Mouse (Mus musculus) testis, adult 2 months (tissue): ENCODE measurements around the gene Kpna4. TPM values are rescaled to one million over a fixed set of nuclear protein-coding genes. Genes with fewer than 3 reads are reported as not detected.

ENCODE experiments used
- H3K27ac ChIP-seq: fragments of 200-500 bp; 2 replicates; pipeline ENCODE4 v1.5.1; 2012; ENCODE audit warnings: low read depth, low read length; ENCODE audit not compliant: control insufficient read depth, insufficient read depth
- H3K27me3 ChIP-seq: fragments of 200-500 bp; 2 replicates; pipeline ENCODE4 v1.6.1; 2012; ENCODE audit warnings: mild to moderate bottlenecking, low read length, moderate library complexity; ENCODE audit not compliant: control insufficient read depth, insufficient read depth
- H3K36me3 ChIP-seq: fragments of 200-500 bp; 2 replicates; pipeline ENCODE4 v1.6.1; 2012; ENCODE audit warnings: mild to moderate bottlenecking, low read length; ENCODE audit not compliant: control insufficient read depth, insufficient read depth
- H3K4me1 ChIP-seq: fragments of 200-500 bp; 2 replicates; pipeline ENCODE4 v1.6.1; 2012; ENCODE audit warnings: low read length; ENCODE audit not compliant: control insufficient read depth, insufficient read depth
- H3K4me3 ChIP-seq: fragments of 200-500 bp; 2 replicates; pipeline ENCODE4 v1.5.1; 2012; ENCODE audit warnings: low read depth, mild to moderate bottlenecking, low read length, moderate library complexity, mixed read lengths; ENCODE audit not compliant: control insufficient read depth
- CTCF ChIP-seq: fragments of 200-500 bp; IDR thresholded peaks from 2 replicates; pipeline ENCODE4 v1.5.1; 2012; ENCODE audit warnings: low read depth, mild to moderate bottlenecking, inconsistent platforms, low read length, moderate library complexity; ENCODE audit not compliant: control insufficient read depth, insufficient read depth, insufficient replicate concordance
- POLR2A ChIP-seq: fragments of 200-500 bp; IDR thresholded peaks from 2 replicates; pipeline ENCODE4 v1.6.1; 2012; ENCODE audit warnings: low read depth, mild to moderate bottlenecking, inconsistent platforms, low read length, moderate library complexity; ENCODE audit not compliant: control insufficient read depth
- polyA plus RNA-seq: library from polyadenylated mRNA; depleted of rRNA; stranded (reverse); fragments of >200 nt; gene quantifications from 2 replicates; pipeline ENCODE4 v1.2.3, GENCODE M21; 2012

Gene Kpna4
- polyA plus RNA-seq, 1 experiment = 36.5 TPM

DNA sequence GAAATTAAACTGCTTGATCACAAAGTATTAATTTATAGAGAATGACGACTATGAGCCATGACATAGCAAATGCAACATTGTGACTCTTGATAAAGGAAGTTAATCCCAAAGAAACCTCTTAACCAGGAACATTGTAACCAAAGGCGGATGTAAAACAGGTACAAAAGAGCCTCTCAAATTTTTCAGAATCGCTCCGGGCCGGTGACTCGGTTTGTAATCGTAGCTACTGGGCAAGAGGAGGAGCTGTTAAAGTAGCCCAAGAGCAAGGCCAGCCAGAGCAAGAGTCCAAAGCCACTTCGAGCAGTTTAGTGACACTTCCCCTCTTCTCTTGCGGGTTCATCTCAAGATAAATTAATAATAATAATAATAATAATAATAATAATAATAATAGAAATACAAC, 780 bp upstream of the Kpna4 start:
- H3K27me3 ChIP-seq = no peaks in the 10 kb centered on the region
- H3K4me3 ChIP-seq = peak overlapping the region; percentile 98
- no peaks in the 10 kb centered on the region for H3K36me3 ChIP-seq
- peak overlapping the region; percentile 96 for H3K27ac ChIP-seq
- H3K4me1 ChIP-seq = peaks cover 2% of the 10 kb centered on the region; the same call in 1 of the 2 replicates
- no peak for TF ChIP-seq CTCF
- no peak for TF ChIP-seq POLR2A

DNA sequence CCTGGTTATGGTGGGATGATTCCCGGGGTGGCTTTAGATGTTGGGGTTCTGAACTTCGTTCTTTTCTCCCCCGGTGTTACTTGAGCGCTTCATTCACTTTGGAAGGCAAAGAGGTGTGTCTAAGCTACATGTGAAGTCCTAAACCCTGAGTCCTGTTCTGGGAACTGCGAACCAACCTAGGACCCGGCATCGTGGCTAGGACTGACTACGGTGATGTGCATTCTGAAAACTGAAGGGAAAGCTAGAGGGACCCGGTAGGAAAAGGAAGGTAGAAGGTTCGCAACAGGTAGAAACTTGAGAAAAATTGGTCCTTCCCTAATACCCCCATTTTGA, 399 bp upstream of the Kpna4 start:
- TF ChIP-seq POLR2A (no peak), CTCF (no peak)
- H3K4me1 ChIP-seq = peaks cover 2% of the 10 kb centered on the region; the same call in 1 of the 2 replicates
- H3K36me3 ChIP-seq = no peaks in the 10 kb centered on the region
- H3K4me3 ChIP-seq = peak overlapping the region; percentile 98
- H3K27me3 ChIP-seq = no peaks in the 10 kb centered on the region
- H3K27ac ChIP-seq = peak overlapping the region; percentile 96

DNA sequence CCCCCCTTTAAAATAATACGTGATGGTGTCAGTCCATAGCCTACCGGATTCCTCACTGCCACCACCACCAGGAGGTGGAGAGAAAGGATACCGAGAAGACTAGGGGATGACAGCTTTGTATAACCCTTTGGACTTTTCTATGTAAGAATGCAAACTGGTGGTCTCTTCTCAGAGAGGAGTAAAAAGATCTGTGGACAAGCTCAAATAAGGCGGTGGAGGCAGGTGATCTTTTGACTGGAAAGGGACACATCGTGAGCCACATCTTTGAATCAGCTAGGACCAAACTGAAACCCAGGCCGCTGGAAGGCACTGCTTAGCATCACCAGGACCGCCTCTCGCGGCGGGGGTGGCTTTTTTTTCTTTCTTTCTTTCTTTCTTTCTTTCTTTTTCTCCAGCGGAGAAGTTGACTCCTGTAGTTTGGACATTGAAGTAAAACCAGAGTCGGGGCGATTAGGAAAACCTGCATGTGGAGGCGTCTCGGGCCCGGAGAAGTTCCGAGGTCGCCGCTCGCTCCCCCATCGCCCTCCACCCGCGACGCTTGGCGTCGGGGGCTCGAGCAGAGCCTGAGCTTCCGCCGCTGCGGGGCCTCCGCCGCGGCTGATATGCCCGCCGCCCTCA, 913 bp downstream of the Kpna4 start:
- no peaks in the 10 kb centered on the region for H3K27me3 ChIP-seq
- H3K36me3 ChIP-seq = no peaks in the 10 kb centered on the region
- H3K27ac ChIP-seq = peak overlapping the region; percentile 96
- peaks cover 2% of the 10 kb centered on the region; the same call in 1 of the 2 replicates for H3K4me1 ChIP-seq
- peak overlapping the region; percentile 98 for H3K4me3 ChIP-seq
- TF ChIP-seq POLR2A (0 out of 2 replicates have a peak, but pooled peaks have one; percentile 25), CTCF (no peak)

DNA sequence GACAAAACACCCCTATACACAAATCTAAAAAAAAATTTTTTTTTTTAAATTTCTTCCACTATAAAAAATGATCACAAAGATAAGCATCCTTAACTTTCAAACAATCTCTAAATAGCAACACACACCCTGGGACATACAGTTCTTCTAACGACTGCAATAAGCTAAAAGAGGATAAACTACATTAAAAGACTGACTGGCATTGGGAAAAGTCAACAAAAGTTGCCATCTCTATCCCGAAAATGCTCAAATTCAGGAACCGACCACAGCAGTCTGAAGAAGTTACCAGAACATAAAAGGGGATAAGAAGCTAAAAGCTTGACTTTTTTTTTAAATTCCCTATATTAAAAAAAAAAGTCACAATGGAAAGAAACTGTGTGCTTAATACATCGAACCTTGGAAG, 1.5 kb downstream of the Kpna4 start:
- Histone ChIP-seq H3K27ac (peak overlapping the region; percentile 96), H3K27me3 (no peaks in the 10 kb centered on the region), H3K36me3 (no peaks in the 10 kb centered on the region), H3K4me3 (peak overlapping the region; percentile 98), H3K4me1 (peaks cover 2% of the 10 kb centered on the region; the same call in 1 of the 2 replicates)
- TF ChIP-seq CTCF = no peak
- no peak for TF ChIP-seq POLR2A

DNA sequence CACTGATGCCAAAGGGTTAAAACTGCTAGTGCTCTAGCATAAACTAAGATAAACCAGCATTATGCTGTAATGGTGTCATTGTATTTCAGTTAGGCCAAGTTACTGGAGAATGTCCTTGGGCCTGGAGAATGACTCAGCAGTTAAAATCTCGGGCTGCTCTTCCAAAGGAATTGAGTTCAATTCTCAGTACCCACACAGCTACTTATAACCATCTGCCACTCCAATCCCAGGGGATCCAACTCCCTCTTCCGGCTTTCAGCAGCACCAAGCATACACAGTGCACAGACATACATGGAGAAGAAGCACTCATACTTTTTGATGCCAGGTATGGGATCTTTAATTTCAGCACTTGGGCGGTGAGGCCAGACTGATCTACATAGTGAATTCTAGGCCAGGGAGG, 8.1 kb downstream of the Kpna4 start:
- TF ChIP-seq CTCF (no peak), POLR2A (no peak)
- Histone ChIP-seq H3K4me1 (no peaks in the 10 kb centered on the region), H3K27ac (no peak overlapping the region), H3K4me3 (no peak overlapping the region), H3K36me3 (no peaks in the 10 kb centered on the region), H3K27me3 (no peaks in the 10 kb centered on the region)

DNA sequence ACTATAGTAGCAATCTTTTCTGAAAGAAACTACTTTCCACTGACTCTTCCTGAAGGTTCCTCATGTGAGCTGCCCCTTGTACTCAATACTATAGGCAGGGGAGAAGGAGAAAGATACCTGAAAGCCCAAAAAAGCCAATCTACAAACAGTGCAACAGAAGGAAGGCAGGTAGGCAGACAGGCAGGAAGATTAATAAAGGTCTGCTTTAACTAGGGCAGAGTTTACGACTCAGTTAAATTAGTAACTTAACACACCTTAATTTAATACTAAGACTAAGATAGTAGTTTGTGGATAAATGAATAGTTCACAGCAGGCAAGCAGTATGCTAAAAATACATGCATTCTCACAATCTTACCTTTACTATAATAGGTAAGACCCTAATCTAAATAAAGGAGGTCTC, 12.2 kb downstream of the Kpna4 start:
- Histone ChIP-seq H3K36me3 (no peaks in the 10 kb centered on the region), H3K4me1 (no peaks in the 10 kb centered on the region), H3K27me3 (no peaks in the 10 kb centered on the region), H3K4me3 (no peak overlapping the region), H3K27ac (no peak overlapping the region)
- TF ChIP-seq POLR2A (no peak), CTCF (no peak)

DNA sequence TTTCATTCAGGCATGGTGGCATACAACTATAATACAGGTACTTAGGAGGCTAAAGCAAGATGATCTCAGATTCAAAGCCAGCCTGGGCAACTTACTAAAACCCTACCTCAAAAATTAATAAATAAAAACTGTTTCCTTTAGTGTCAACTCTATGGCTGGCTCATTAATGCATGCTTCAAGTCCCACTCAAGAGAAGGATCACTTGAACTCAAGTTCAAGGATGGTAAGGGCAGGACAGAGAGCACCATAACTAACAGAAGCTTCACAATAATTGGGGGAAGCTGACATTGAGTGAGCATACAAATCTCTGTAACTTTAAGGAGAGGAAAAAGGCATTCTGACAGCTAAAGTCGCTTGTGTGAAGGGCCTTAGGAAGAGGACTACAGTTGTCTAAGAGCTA, 13.0 kb downstream of the Kpna4 start:
- Histone ChIP-seq H3K27me3 (no peaks in the 10 kb centered on the region), H3K36me3 (no peaks in the 10 kb centered on the region), H3K4me3 (no peak overlapping the region), H3K27ac (no peak overlapping the region), H3K4me1 (no peaks in the 10 kb centered on the region)
- TF ChIP-seq CTCF (no peak), POLR2A (no peak)
